Comparison of ENCODE assay signal across 25 mouse cellular contexts in the genomic region with DNA sequence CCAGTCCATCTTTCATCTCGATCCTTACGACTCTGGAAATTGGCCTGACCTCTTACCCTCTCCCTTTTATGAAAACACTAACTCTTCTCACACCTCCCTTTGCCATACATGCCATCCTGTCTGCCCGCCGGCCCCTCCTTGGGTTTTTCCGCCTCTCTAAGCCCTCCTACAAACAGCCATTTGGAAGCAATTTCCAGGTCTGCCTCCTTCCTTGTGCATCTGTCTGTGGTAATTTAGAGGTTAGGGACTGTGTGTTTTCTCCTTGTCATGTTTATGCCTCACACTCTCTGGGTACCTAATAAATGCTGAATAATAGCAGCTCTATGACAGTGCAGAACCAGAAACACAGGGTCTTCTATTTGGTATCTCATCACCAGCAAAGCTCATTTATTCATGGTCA.
A peak's percentile ranks its signal among the peaks of the same experiment; 100 is the strongest.
DNase-seq lines count a peak whose midpoint lies in the region; ATAC-seq and TF ChIP-seq lines count a peak whose summit lies in the region.
"Had no signal": no experiment of that assay in that cellular context is flagged by ENCODE, and none has a peak within 500 bp of the region (broad histone marks: within the 10 kb centered on the region; RNA-seq: fewer than 3 reads in every experiment).

No protein-coding gene starts in this region.

- 61% methylated on average over 5 of the region's 5 CpGs for WGBS in forebrain, embryonic 10.5 days
- 76% methylated on average over 5 of the region's 5 CpGs for WGBS in forebrain, postnatal 0 days
- 66% methylated on average over 5 of the region's 5 CpGs for WGBS in midbrain, embryonic 15.5 days
- 73% methylated on average over 5 of the region's 5 CpGs for WGBS in midbrain, postnatal 0 days
- WGBS in limb, embryonic 10.5 days = 12% methylated on average over 5 of the region's 5 CpGs
- WGBS in neural tube, embryonic 14.5 days = 27% methylated on average over 5 of the region's 5 CpGs

- H3K9ac ChIP-seq in forebrain, postnatal 0 days = no peak overlapping the region
- no peak overlapping the region for H3K9ac ChIP-seq in midbrain, embryonic 15.5 days
- H3K9ac ChIP-seq in midbrain, postnatal 0 days (replicated peaks; ENCODE audit: low read length, poor library complexity, severe bottlenecking) = no peak overlapping the region
- no peak overlapping the region for H3K9ac ChIP-seq in neural tube, embryonic 14.5 days (replicated peaks; ENCODE audit: low read depth, low read length)
- H3K9ac ChIP-seq: forebrain, embryonic 12.5 days; heart, embryonic 13.5 days; hindbrain, embryonic 12.5 days; intestine, embryonic 15.5 days; liver, embryonic 13.5 days had no signal

- H3K4me3 ChIP-seq in forebrain, embryonic 10.5 days = no peak overlapping the region
- H3K4me3 ChIP-seq in forebrain, postnatal 0 days (ENCODE audit: low read depth, low read length) = no peak overlapping the region
- H3K4me3 ChIP-seq in midbrain, embryonic 15.5 days = no peak overlapping the region
- no peak overlapping the region for H3K4me3 ChIP-seq in midbrain, postnatal 0 days (ENCODE audit: low read depth, low read length)
- H3K4me3 ChIP-seq in limb, embryonic 10.5 days = 0 out of 2 replicates have a peak overlapping the region, but pooled peaks have one; percentile 4
- no peak overlapping the region for H3K4me3 ChIP-seq in neural tube, embryonic 14.5 days (ENCODE audit: low read depth, low read length)
- H3K4me3 ChIP-seq: forebrain, embryonic 12.5 days; heart, adult 2 months; heart, embryonic 13.5 days; hindbrain, embryonic 12.5 days; intestine, embryonic 15.5 days; layer of hippocampus, adult 2 months; liver, embryonic 13.5 days; megakaryocyte, embryonic 14.5 days had no signal

- DNase-seq in forebrain, embryonic 10.5 days (ENCODE audit: extremely low spot score, low spot score) = no peak
- DNase-seq in forebrain, postnatal 0 days = no peak
- DNase-seq in midbrain, postnatal 0 days (ENCODE audit: low spot score) = no peak
- peak; percentile 62 for DNase-seq in limb, embryonic 10.5 days (ENCODE audit: low spot score)
- DNase-seq in layer of hippocampus, adult 11-12 months (ENCODE audit: low spot score) = no peak
- DNase-seq in lung, postnatal 14 days = no peak
- DNase-seq: adrenal gland, postnatal 14 days; cerebellum, adult 8-10 months; gastrocnemius, postnatal 25 days; heart, adult 2 months; heart, postnatal 14 days; kidney, adult 8-10 months; kidney, postnatal 14 days; liver, embryonic 13.5 days; lung, adult 2 months; thymus, adult 18-20 months; thymus, postnatal 4 days had no signal

- H3K27me3 ChIP-seq in forebrain, embryonic 10.5 days (ENCODE audit: poor library complexity, severe bottlenecking) = peaks cover 39% of the 10 kb centered on the region
- H3K27me3 ChIP-seq in forebrain, postnatal 0 days (ENCODE audit: insufficient read depth, low read length) = no peaks in the 10 kb centered on the region; the same call in 1 of the 2 replicates
- H3K27me3 ChIP-seq in midbrain, embryonic 15.5 days (replicated peaks) = 0 out of 2 replicates have a peak, but pooled peaks cover 2% of the 10 kb centered on the region
- no peaks in the 10 kb centered on the region for H3K27me3 ChIP-seq in midbrain, postnatal 0 days (ENCODE audit: insufficient read depth, low read length)
- H3K27me3 ChIP-seq in limb, embryonic 10.5 days (ENCODE audit: low read depth, poor library complexity, severe bottlenecking) = no peaks in the 10 kb centered on the region
- no peaks in the 10 kb centered on the region for H3K27me3 ChIP-seq in neural tube, embryonic 14.5 days (ENCODE audit: control insufficient read depth, insufficient read depth, low read length)
- H3K27me3 ChIP-seq: heart, embryonic 13.5 days; intestine, embryonic 15.5 days; liver, embryonic 13.5 days; megakaryocyte, embryonic 14.5 days had no signal

- no peak for TF ChIP-seq CTCF in forebrain, postnatal 0 days (IDR thresholded peaks at IDR 0.05; ENCODE audit: low read depth)
- no peak for TF ChIP-seq CTCF in midbrain, postnatal 0 days (IDR thresholded peaks at IDR 0.05)

- H3K27ac ChIP-seq in forebrain, embryonic 10.5 days = 0 out of 2 replicates have a peak overlapping the region, but pooled peaks have one; percentile 82
- H3K27ac ChIP-seq in forebrain, postnatal 0 days (ENCODE audit: low read depth, low read length) = no peak overlapping the region
- no peak overlapping the region for H3K27ac ChIP-seq in midbrain, embryonic 15.5 days
- H3K27ac ChIP-seq in midbrain, postnatal 0 days (ENCODE audit: low read depth, low read length) = no peak overlapping the region
- peak overlapping the region; percentile 86 for H3K27ac ChIP-seq in limb, embryonic 10.5 days
- H3K27ac ChIP-seq in neural tube, embryonic 14.5 days (ENCODE audit: low read depth, low read length) = no peak overlapping the region
- H3K27ac ChIP-seq: forebrain, embryonic 12.5 days; heart, adult 2 months; heart, embryonic 13.5 days; hindbrain, embryonic 12.5 days; intestine, embryonic 15.5 days; layer of hippocampus, adult 2 months; liver, embryonic 13.5 days had no signal

- no peak; the same call in 1 of the 2 replicates for ATAC-seq in forebrain, postnatal 0 days
- ATAC-seq in midbrain, embryonic 15.5 days (replicated peaks) = peak; percentile 13; the same call in 1 of the 2 replicates
- ATAC-seq in midbrain, postnatal 0 days (ENCODE audit: low FRiP score) = no peak
- peak; percentile 57 for ATAC-seq in neural tube, embryonic 14.5 days (ENCODE audit: low read depth)
- ATAC-seq: intestine, embryonic 15.5 days had no signal

- no peak overlapping the region for H3K4me2 ChIP-seq in forebrain, postnatal 0 days (ENCODE audit: low read depth)
- H3K4me2 ChIP-seq in midbrain, embryonic 15.5 days = no peak overlapping the region
- H3K4me2 ChIP-seq in midbrain, postnatal 0 days (ENCODE audit: low read depth, low read length, poor library complexity, severe bottlenecking) = no peak overlapping the region
- H3K4me2 ChIP-seq in neural tube, embryonic 14.5 days (ENCODE audit: low read depth, low read length) = no peak overlapping the region
- H3K4me2 ChIP-seq: forebrain, embryonic 12.5 days; heart, embryonic 13.5 days; hindbrain, embryonic 12.5 days; intestine, embryonic 15.5 days; liver, embryonic 13.5 days had no signal

- no peaks in the 10 kb centered on the region for H3K36me3 ChIP-seq in forebrain, embryonic 10.5 days (replicated peaks)
- no peaks in the 10 kb centered on the region for H3K36me3 ChIP-seq in forebrain, postnatal 0 days (ENCODE audit: insufficient read depth)
- H3K36me3 ChIP-seq in midbrain, embryonic 15.5 days (replicated peaks) = no peaks in the 10 kb centered on the region
- H3K36me3 ChIP-seq in midbrain, postnatal 0 days (ENCODE audit: insufficient read depth, low read length) = no peaks in the 10 kb centered on the region
- H3K36me3 ChIP-seq in limb, embryonic 10.5 days = no peaks in the 10 kb centered on the region
- no peaks in the 10 kb centered on the region for H3K36me3 ChIP-seq in neural tube, embryonic 14.5 days (ENCODE audit: control insufficient read depth, insufficient read depth, low read length)
- H3K36me3 ChIP-seq: forebrain, embryonic 12.5 days; heart, embryonic 13.5 days; hindbrain, embryonic 12.5 days; intestine, embryonic 15.5 days; liver, embryonic 13.5 days had no signal

- peaks cover 77% of the 10 kb centered on the region for H3K4me1 ChIP-seq in forebrain, embryonic 10.5 days
- no peaks in the 10 kb centered on the region; the same call in none of the 2 replicates for H3K4me1 ChIP-seq in forebrain, postnatal 0 days (ENCODE audit: insufficient read depth)
- peaks cover 19% of the 10 kb centered on the region for H3K4me1 ChIP-seq in midbrain, embryonic 15.5 days
- no peaks in the 10 kb centered on the region; the same call in 1 of the 2 replicates for H3K4me1 ChIP-seq in midbrain, postnatal 0 days (ENCODE audit: insufficient read depth, low read length)
- peaks cover 87% of the 10 kb centered on the region for H3K4me1 ChIP-seq in limb, embryonic 10.5 days
- no peaks in the 10 kb centered on the region for H3K4me1 ChIP-seq in neural tube, embryonic 14.5 days (ENCODE audit: control insufficient read depth, insufficient read depth, low read length)
- H3K4me1 ChIP-seq: megakaryocyte, embryonic 14.5 days had no signal

- H3K9me3 ChIP-seq in forebrain, embryonic 10.5 days = no peaks in the 10 kb centered on the region
- no peaks in the 10 kb centered on the region for H3K9me3 ChIP-seq in forebrain, postnatal 0 days (ENCODE audit: low read length)
- no peaks in the 10 kb centered on the region for H3K9me3 ChIP-seq in midbrain, embryonic 15.5 days
- H3K9me3 ChIP-seq in midbrain, postnatal 0 days (ENCODE audit: low read length) = no peaks in the 10 kb centered on the region
- H3K9me3 ChIP-seq in limb, embryonic 10.5 days (replicated peaks) = no peaks in the 10 kb centered on the region
- H3K9me3 ChIP-seq in neural tube, embryonic 14.5 days (ENCODE audit: control insufficient read depth, low read length) = no peaks in the 10 kb centered on the region
- H3K9me3 ChIP-seq: forebrain, embryonic 12.5 days; heart, embryonic 13.5 days; hindbrain, embryonic 12.5 days; intestine, embryonic 15.5 days; liver, embryonic 13.5 days had no signal

Comparison
In these comparisons a context has a peak if more than half of its experiments do, and no peak if none do; other contexts are left out.
1. H3K27ac ChIP-seq: peak in forebrain, embryonic 10.5 days (single experiment) and limb, embryonic 10.5 days (single experiment); none in forebrain, postnatal 0 days (single experiment), midbrain, embryonic 15.5 days (single experiment), midbrain, postnatal 0 days (single experiment) and neural tube, embryonic 14.5 days (single experiment).
2. ATAC-seq: peak in midbrain, embryonic 15.5 days (single experiment) and neural tube, embryonic 14.5 days (single experiment); none in forebrain, postnatal 0 days (single experiment) and midbrain, postnatal 0 days (single experiment).